In genomic region chr9:44515131-44515751, GRCm38 (mm10) we compare ENCODE assay signal across 8 mouse cellular contexts. TPM values are rescaled to one million over a fixed set of nuclear protein-coding genes. Genes with fewer than 3 reads are reported as not detected.
DNase-seq lines count a peak whose midpoint lies in the region; ATAC-seq lines count a peak whose summit lies in the region.

No protein-coding gene starts in this region.

- peak; percentile 33; the same call in 1 of the 2 replicates for ATAC-seq in heart, embryonic 11.5 days (replicated peaks; ENCODE audit: insufficient number of reproducible peaks, low FRiP score, low TSS enrichment)
- no peak for ATAC-seq in hindbrain, embryonic 12.5 days (ENCODE audit: low FRiP score)

- no peak overlapping the region for H3K4me2 ChIP-seq in heart, embryonic 11.5 days
- H3K4me2 ChIP-seq in hindbrain, embryonic 12.5 days (replicated peaks), result no peak overlapping the region

- no peak overlapping the region for H3K9ac ChIP-seq in heart, embryonic 11.5 days (ENCODE audit: low read depth, low read length)
- no peak overlapping the region for H3K9ac ChIP-seq in hindbrain, embryonic 12.5 days

- no peaks in the 10 kb centered on the region for H3K36me3 ChIP-seq in heart, embryonic 11.5 days (ENCODE audit: control insufficient read depth, insufficient read depth, low read length)
- H3K36me3 ChIP-seq in hindbrain, embryonic 12.5 days, result no peaks in the 10 kb centered on the region

- H3K27me3 ChIP-seq in heart, embryonic 11.5 days (ENCODE audit: control insufficient read depth, insufficient read depth, low read length), result no peaks in the 10 kb centered on the region
- no peaks in the 10 kb centered on the region for H3K27me3 ChIP-seq in hindbrain, embryonic 12.5 days

- no peak overlapping the region for H3K27ac ChIP-seq in heart, embryonic 11.5 days (ENCODE audit: low read depth, low read length)
- no peak overlapping the region for H3K27ac ChIP-seq in hindbrain, embryonic 12.5 days

- peaks cover 15% of the 10 kb centered on the region for H3K4me1 ChIP-seq in heart, embryonic 11.5 days (ENCODE audit: control insufficient read depth, insufficient read depth, low read length)
- peaks cover 20% of the 10 kb centered on the region for H3K4me1 ChIP-seq in hindbrain, embryonic 12.5 days

- no peaks in the 10 kb centered on the region for H3K9me3 ChIP-seq in heart, embryonic 11.5 days (replicated peaks; ENCODE audit: control insufficient read depth, low read length)
- no peaks in the 10 kb centered on the region for H3K9me3 ChIP-seq in hindbrain, embryonic 12.5 days (replicated peaks)

- H3K4me3 ChIP-seq in heart, embryonic 11.5 days (ENCODE audit: low read depth, low read length), result no peak overlapping the region
- H3K4me3 ChIP-seq in hindbrain, embryonic 12.5 days, result no peak overlapping the region

- DNase-seq in 416B (ENCODE audit: low read depth), result peak; percentile 90
- peak; percentile 62 to 67 for DNase-seq in CD8-positive naive resting alpha-beta T cell, adult 2 months (ENCODE audit: low read depth in 2 of 2, low spot score in 2 of 2)
- peak; percentile 97 for DNase-seq in large intestine, adult 2 months (ENCODE audit: low read depth, low spot score)
- DNase-seq in naive thymus-derived CD4-positive, alpha-beta T cell, adult 2 months (ENCODE audit: low read depth), result peak; percentile 84
- no peak for DNase-seq in embryo, embryonic 10.5 days (ENCODE audit: low spot score)
- no peak for DNase-seq in right cerebral cortex, postnatal 10 days (ENCODE audit: low spot score in 2 of 2)

- 51% methylated on average over 12 of the region's 12 CpGs for WGBS in heart, embryonic 11.5 days (ENCODE audit: insufficient replicate concordance)
- 13% methylated on average over 12 of the region's 12 CpGs for WGBS in large intestine, adult 2 months
- WGBS in hindbrain, embryonic 12.5 days, result 70% methylated on average over 12 of the region's 12 CpGs

RNA-seq across cellular contexts. Expression of gene Bcl9l, which starts 32.6 kb away (rescaled TPM):
- polyA plus RNA-seq in heart, embryonic 11.5 days (2014; fragmentation: Nextera tagmentation; extraction: Ambion mirVana), result 8.7 and 9.3 TPM in 2 replicates
- 10.0 and 13.4 TPM in 2 replicates for polyA plus RNA-seq in large intestine, adult 2 months (2012; rRNA removed)
- polyA plus RNA-seq in hindbrain, embryonic 12.5 days (2016; fragmentation: Nextera tagmentation; extraction: Ambion mirVana), result 12.3 and 15.5 TPM in 2 replicates

RNA-seq across cellular contexts. Expression of gene Cxcr5, which starts 46.4 kb away (rescaled TPM):
- 0.06 TPM in 1 of 2 replicates, not detected in the other for polyA plus RNA-seq in heart, embryonic 11.5 days (2014; fragmentation: Nextera tagmentation; extraction: Ambion mirVana)
- polyA plus RNA-seq in large intestine, adult 2 months (2012; rRNA removed), result 8.9 and 10.7 TPM in 2 replicates
- polyA plus RNA-seq in hindbrain, embryonic 12.5 days (2016; fragmentation: Nextera tagmentation; extraction: Ambion mirVana), result not detected in 2 replicates

Comparison
In these comparisons a context has a peak if more than half of its experiments do, and no peak if none do; other contexts are left out.
1. DNase-seq: peak in 416B (single experiment), CD8-positive naive resting alpha-beta T cell, adult 2 months (2 of 2), large intestine, adult 2 months (single experiment) and naive thymus-derived CD4-positive, alpha-beta T cell, adult 2 months (single experiment); none in embryo, embryonic 10.5 days (single experiment) and right cerebral cortex, postnatal 10 days (0 of 2).